Mouse (Mus musculus) ES-Bruce4 (cell line): Measurements from ENCODE around the gene Zyg11b. TPM values are rescaled to one million over a fixed set of nuclear protein-coding genes. Genes with fewer than 3 reads are reported as not detected.
A peak's percentile ranks its signal among the peaks of the same experiment; 100 is the strongest.

Source experiments
- H3K27ac ChIP-seq: 2 replicates; pipeline ENCODE4 v1.5.1; 2012; ENCODE audit warnings: low read length, inconsistent platforms; ENCODE audit not compliant: insufficient read depth
- H3K27me3 ChIP-seq: 2 replicates; pipeline ENCODE4 v1.6.1; 2012; ENCODE audit warnings: mild to moderate bottlenecking, low read length, inconsistent platforms; ENCODE audit not compliant: control insufficient read depth, poor library complexity, insufficient read depth, severe bottlenecking
- H3K36me3 ChIP-seq: 2 replicates; pipeline ENCODE4 v1.6.1; 2012; ENCODE audit warnings: inconsistent platforms, mild to moderate bottlenecking, low read length, moderate library complexity; ENCODE audit not compliant: control insufficient read depth, poor library complexity, insufficient read depth, severe bottlenecking
- H3K4me1 ChIP-seq: one replicate; pipeline ENCODE4 v1.8.1; 2011; ENCODE audit warnings: low read length; ENCODE audit not compliant: control insufficient read depth, insufficient read depth
- H3K4me3 ChIP-seq: 2 replicates; pipeline ENCODE4 v1.5.1; 2011; ENCODE audit warnings: low read depth, mild to moderate bottlenecking, low read length
- H3K9ac ChIP-seq: 2 replicates; pipeline ENCODE4 v1.6.1; 2012; ENCODE audit warnings: low read depth, mild to moderate bottlenecking, inconsistent platforms; ENCODE audit not compliant: poor library complexity, severe bottlenecking
- H3K9me3 ChIP-seq: replicated peaks from 2 replicates; pipeline ENCODE4 v1.6.1; 2012; ENCODE audit warnings: mild to moderate bottlenecking, low read length, inconsistent platforms; ENCODE audit not compliant: control insufficient read depth, poor library complexity, insufficient read depth, severe bottlenecking
- CTCF ChIP-seq: IDR thresholded peaks from one replicate; pipeline ENCODE4 v1.8.1; 2011; ENCODE audit warnings: low read depth, low read length
- EP300 ChIP-seq: IDR thresholded peaks from 2 replicates; pipeline ENCODE4 v1.6.1; 2011; ENCODE audit warnings: low read depth, low read length; ENCODE audit not compliant: insufficient read depth
- POLR2A ChIP-seq: IDR thresholded peaks from one replicate; pipeline ENCODE4 v1.8.1; 2011; ENCODE audit warnings: low read length; ENCODE audit not compliant: insufficient read depth
- polyA plus RNA-seq: library from polyadenylated mRNA; stranded (reverse); fragments of >200 nt; gene quantifications from 2 replicates; pipeline ENCODE4 v1.2.4, GENCODE M21; 2011; ENCODE audit warnings: low read depth; ENCODE audit not compliant: missing spikeins, insufficient read depth, insufficient read length

Gene Zyg11b
- polyA plus RNA-seq, 1 experiment, result 30.8 TPM

GRCm38 (mm10) chr4:108323588-108323987 lies 22.7 kb upstream of the Zyg11b start:
- no peak overlapping the region for H3K4me3 ChIP-seq
- peaks cover 6% of the 10 kb centered on the region; the same call in 1 of the 2 replicates for H3K9me3 ChIP-seq
- H3K4me1 ChIP-seq, result peaks cover 2% of the 10 kb centered on the region
- no peaks in the 10 kb centered on the region for H3K36me3 ChIP-seq
- TF ChIP-seq CTCF, result no peak
- TF ChIP-seq EP300, result no peak
- no peak for TF ChIP-seq POLR2A
- no peaks in the 10 kb centered on the region for H3K27me3 ChIP-seq
- H3K27ac ChIP-seq, result no peak overlapping the region
- H3K9ac ChIP-seq, result no peak overlapping the region

GRCm38 (mm10) chr4:108320627-108321380 lies 19.9 kb upstream of the Zyg11b start:
- Histone ChIP-seq H3K9me3 (peaks cover 6% of the 10 kb centered on the region; the same call in 1 of the 2 replicates), H3K27me3 (no peaks in the 10 kb centered on the region), H3K4me1 (peaks cover 5% of the 10 kb centered on the region), H3K4me3 (no peak overlapping the region), H3K27ac (no peak overlapping the region), H3K9ac (no peak overlapping the region), H3K36me3 (no peaks in the 10 kb centered on the region)
- TF ChIP-seq POLR2A, result no peak
- TF ChIP-seq CTCF, result no peak
- TF ChIP-seq EP300, result no peak

GRCm38 (mm10) chr4:108319747-108320146 lies 18.9 kb upstream of the Zyg11b start:
- no peak overlapping the region for H3K4me3 ChIP-seq
- H3K27me3 ChIP-seq, result no peaks in the 10 kb centered on the region
- peak; percentile 36 for TF ChIP-seq CTCF
- TF ChIP-seq EP300, result no peak
- H3K36me3 ChIP-seq, result no peaks in the 10 kb centered on the region
- peaks cover 6% of the 10 kb centered on the region; the same call in 1 of the 2 replicates for H3K9me3 ChIP-seq
- no peak overlapping the region for H3K9ac ChIP-seq
- no peak overlapping the region for H3K27ac ChIP-seq
- H3K4me1 ChIP-seq, result peaks cover 5% of the 10 kb centered on the region

DNA sequence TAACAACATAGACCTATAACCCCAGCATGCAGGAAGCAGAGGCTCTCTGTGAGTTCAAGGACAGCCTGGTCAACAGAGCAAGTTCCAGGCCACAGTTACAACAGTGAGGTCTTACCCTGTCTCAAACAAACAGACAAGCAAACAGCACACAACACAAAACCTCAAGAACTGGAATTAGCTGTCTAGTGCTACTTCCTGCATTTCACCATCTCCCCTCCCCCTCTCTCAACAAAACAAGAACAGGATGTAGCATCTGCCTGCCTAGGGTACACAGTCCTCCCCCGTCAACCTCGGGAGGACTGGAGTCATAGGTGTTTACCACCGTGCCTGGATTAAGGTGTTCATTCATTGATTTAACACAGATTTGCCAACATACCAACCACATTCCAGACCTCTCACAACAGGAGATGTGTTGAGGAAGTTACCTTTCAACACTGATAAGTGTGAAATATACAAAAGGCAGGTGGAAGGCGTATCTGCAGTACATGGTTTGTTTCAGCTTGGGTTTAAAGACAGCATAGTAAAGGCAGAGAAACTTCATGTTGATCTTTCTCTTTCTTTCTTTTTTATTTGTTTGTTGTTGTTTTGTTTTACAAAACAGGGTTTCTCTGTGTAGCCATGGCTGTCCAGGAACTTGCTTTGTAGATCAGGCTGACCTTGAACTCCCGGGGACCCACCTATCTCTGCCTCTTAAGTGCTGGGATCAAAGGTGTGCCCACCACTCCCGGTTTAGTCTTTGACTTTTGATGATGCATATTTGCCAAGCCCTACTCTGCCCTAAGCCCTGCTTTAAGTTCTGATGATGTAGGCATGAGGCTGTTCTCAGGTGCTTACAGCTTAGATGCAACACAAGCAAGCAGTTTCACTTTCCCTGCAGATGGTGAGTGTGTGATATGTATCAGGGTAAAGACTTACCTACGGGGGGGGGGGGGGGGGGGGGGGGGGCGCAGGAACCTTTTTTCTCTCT lies 18.0 kb upstream of the Zyg11b start:
- Histone ChIP-seq H3K36me3 (no peaks in the 10 kb centered on the region), H3K9ac (no peak overlapping the region), H3K4me3 (no peak overlapping the region), H3K9me3 (peaks cover 6% of the 10 kb centered on the region; the same call in 1 of the 2 replicates), H3K27me3 (no peaks in the 10 kb centered on the region), H3K4me1 (peaks cover 5% of the 10 kb centered on the region), H3K27ac (no peak overlapping the region)
- TF ChIP-seq CTCF (no peak), EP300 (0 out of 2 replicates have a peak, but pooled peaks have one; percentile 40)

DNA sequence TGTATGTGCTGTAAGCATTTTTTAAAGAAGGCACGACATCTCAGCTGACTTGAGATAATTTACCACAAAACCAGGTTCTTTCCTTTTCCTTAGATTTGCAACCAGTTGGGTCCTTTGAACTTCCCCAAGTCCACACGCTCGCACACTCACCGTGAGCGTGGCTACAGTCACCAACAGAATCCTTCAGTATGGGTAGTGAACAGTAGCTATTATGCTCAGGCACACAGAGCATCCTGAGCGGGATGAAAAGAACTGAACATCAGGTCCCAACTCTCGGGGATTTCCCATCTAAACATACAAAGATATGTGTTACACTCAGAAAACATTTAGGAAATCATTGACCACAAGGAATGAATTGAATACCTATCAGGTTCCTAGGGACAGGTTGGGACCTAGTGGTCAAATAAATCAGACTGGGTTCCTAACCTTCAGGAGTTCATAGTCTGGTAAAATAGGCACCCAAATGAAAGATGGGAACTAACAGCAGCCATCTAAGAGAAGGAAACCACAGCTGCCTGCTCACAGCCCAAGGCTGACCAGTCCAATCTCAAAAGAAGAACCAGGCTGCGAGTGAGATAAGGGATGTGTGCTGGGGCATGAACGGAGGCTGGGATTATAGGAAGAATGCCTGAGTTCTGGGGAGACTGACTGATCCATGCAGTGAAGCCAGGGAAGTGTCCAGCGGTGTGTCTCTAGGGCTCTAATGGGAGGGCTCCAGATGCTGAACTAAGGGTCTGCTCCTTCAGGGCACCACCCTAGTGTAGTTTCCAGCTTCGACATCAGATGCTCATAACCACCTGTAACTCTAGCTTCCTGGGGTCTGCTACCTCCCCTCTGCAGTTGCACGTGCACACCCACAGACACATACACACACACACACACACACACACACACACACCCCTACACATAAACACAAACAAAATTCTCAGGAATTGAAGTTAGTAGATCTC lies 17.0 kb upstream of the Zyg11b start:
- Histone ChIP-seq H3K4me1 (peaks cover 5% of the 10 kb centered on the region), H3K9ac (no peak overlapping the region), H3K4me3 (no peak overlapping the region), H3K27ac (no peak overlapping the region), H3K9me3 (peaks cover 6% of the 10 kb centered on the region; the same call in 1 of the 2 replicates), H3K36me3 (no peaks in the 10 kb centered on the region), H3K27me3 (no peaks in the 10 kb centered on the region)
- TF ChIP-seq EP300 (no peak), POLR2A (no peak), CTCF (no peak)
